Mouse (Mus musculus): Measurements from ENCODE around the gene Il6st. TPM values are rescaled to one million over a fixed set of nuclear protein-coding genes. Genes with fewer than 3 reads are reported as not detected.

Gene Il6st
- total and polyA plus RNA-seq, 3 experiments: 39.0 to 256 (median 204) TPM

DNA sequence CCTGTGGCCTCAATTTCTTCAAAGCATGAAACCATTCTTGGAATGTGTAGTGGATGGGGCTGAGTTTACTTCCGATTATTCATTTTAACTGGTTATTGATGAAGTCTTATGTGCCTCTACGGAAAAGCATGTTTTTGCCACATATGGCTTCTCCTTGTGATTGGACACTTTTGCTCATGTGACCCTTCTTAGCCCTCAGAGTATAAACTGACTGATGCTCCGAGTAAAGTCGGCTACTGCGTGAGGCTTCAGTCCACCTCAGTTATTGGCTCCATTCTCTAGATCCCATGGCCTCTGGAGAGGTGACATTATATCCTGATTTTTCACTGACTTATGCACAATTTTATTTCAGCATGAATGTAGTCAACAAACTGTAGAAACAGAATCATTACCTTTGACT lies 89.4 kb downstream of the Il6st start:
- intact Hi-C loops (cut with DNase I): no loop called here
- 94% methylated on average over 5 of the region's 5 CpGs for WGBS
- Histone ChIP-seq H3K27me3 (ENCODE audit: control insufficient read depth, insufficient read depth, low read length) (no peaks in the 10 kb centered on the region), H3K27ac (no peak overlapping the region), H3K4me1 (ENCODE audit: control insufficient read depth, insufficient read depth, low read length) (no peaks in the 10 kb centered on the region), H3K79me2 (replicated peaks; ENCODE audit: control insufficient read depth, insufficient read depth, low read length) (no peaks in the 10 kb centered on the region), H3K9ac (ENCODE audit: low read depth, low read length) (no peak overlapping the region), H3K36me3 (ENCODE audit: control insufficient read depth, insufficient read depth, low read length) (no peaks in the 10 kb centered on the region), H3K4me3 (no peak overlapping the region)
- DNase-seq: no peak
- no peak for TF ChIP-seq EP300 (IDR thresholded peaks at IDR 0.05; ENCODE audit: insufficient read depth, low read depth, low read length)
- TF ChIP-seq POLR2A (IDR thresholded peaks at IDR 0.05; ENCODE audit: insufficient read depth, low read depth, low read length): no peak
- TF ChIP-seq CTCF (IDR thresholded peaks at IDR 0.05): no peak

DNA sequence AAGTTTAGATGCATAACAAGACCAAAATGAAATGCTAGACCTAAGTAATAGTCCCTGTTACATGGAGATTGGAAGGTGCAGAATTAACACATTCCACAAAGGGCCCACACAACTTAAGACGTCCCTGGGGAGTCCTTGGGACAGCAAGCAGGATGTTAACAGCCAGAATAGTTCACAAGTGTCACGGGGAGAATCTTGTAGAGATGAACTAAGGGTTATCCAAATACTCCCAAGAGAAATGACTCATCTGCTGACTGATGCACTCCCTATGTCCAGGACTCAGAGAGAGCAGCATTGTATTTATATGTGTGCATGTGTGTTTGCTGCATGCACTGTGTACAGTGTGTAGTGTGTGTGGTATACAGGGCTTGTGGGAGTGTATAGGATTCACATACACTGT lies 92.6 kb downstream of the Il6st start:
- 28% methylated on average over 2 of the region's 2 CpGs for WGBS
- H3K79me2 ChIP-seq (replicated peaks; ENCODE audit: control insufficient read depth, insufficient read depth, low read length): no peaks in the 10 kb centered on the region
- H3K4me3 ChIP-seq: no peak overlapping the region

More for the DNA sequence above, 92.6 kb downstream of the Il6st start:
- no peaks in the 10 kb centered on the region for H3K4me1 ChIP-seq (ENCODE audit: control insufficient read depth, insufficient read depth, low read length)
- H3K9ac ChIP-seq (ENCODE audit: low read depth, low read length): no peak overlapping the region
- TF ChIP-seq EP300 (IDR thresholded peaks at IDR 0.05; ENCODE audit: insufficient read depth, low read depth, low read length) (no peak), CTCF (IDR thresholded peaks at IDR 0.05) (no peak), POLR2A (IDR thresholded peaks at IDR 0.05; ENCODE audit: insufficient read depth, low read depth, low read length) (no peak)
- no peaks in the 10 kb centered on the region for H3K36me3 ChIP-seq (ENCODE audit: control insufficient read depth, insufficient read depth, low read length)
- no peak for DNase-seq
- H3K27me3 ChIP-seq (ENCODE audit: control insufficient read depth, insufficient read depth, low read length): no peaks in the 10 kb centered on the region
- no peak overlapping the region for H3K27ac ChIP-seq
- intact Hi-C loops (cut with DNase I): no loop called here

Other genes with a start within 250 kb of the Il6st start
- 1 to 10 TPM in 1 of 2 experiments, under 1 TPM in 1; 0.57 to 1.6 TPM for gene Ankrd55, start 175.6 kb upstream of the Il6st start, total RNA-seq (2021)
- 0.23 and 0.64 TPM in 2 replicates for gene Ankrd55, start 175.6 kb upstream of the Il6st start, polyA plus RNA-seq (2012; rRNA removed)
- not detected for gene Il31ra, start 130.3 kb downstream of the Il6st start, total RNA-seq (2021)
- gene Il31ra, start 130.3 kb downstream of the Il6st start, polyA plus RNA-seq (2012; rRNA removed): not detected in 2 replicates
- gene Ddx4, start 188.4 kb downstream of the Il6st start, total RNA-seq (2021): under 1 TPM in 1 of 2 experiments, not detected in 1; 0.13 TPM
- gene Ddx4, start 188.4 kb downstream of the Il6st start, polyA plus RNA-seq (2012; rRNA removed): 0.06 TPM in 1 of 2 replicates, not detected in the other
- gene Slc38a9, start 196.7 kb downstream of the Il6st start, total RNA-seq (2021): 1 to 10 TPM; 7.7 to 8.3 TPM
- 8.5 and 12.3 TPM in 2 replicates for gene Slc38a9, start 196.7 kb downstream of the Il6st start, polyA plus RNA-seq (2012; rRNA removed)

All from heart, adult 2 months (tissue).